Mouse (Mus musculus) cerebellum, postnatal 10 days (tissue): ENCODE measurements around the gene Mrps17.
A peak's percentile ranks its signal among the peaks of the same experiment; 100 is the strongest.

Experiments
- DNase-seq, 2 experiments: peaks; one replicate each; pipeline ENCODE4 v3.0.0; 2021; ENCODE audit warnings: mixed read lengths in 2 of 2

Gene Mrps17

DNA sequence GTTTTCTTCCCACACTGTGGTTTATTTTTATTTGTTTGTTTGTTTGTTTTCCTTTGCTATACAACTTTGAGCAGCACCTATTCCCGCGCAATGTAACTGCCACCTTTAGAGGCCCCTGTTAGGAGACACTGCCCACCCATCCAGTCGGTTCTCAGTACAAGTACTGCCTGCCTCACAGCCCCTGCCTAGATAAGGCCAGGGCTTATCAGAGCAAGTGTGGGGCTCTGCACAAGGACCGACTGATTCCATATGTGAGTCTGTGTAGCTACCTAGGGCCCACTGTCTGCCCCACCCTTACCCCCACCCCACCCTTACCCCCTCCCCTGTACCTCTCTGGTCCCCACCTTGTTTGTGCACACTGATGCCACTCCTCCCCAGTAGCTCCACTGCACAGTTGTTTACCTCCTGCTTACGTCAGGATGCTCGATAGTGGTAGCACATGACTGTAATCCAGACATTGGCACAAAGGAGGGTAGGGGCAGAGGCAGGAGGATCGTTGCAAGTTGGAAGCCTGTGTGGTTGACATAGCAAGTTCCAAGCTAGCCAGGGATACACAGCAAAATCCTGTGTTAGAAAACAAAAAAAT, 27.7 kb downstream of the Mrps17 start:
- DNase-seq, result no peak

DNA sequence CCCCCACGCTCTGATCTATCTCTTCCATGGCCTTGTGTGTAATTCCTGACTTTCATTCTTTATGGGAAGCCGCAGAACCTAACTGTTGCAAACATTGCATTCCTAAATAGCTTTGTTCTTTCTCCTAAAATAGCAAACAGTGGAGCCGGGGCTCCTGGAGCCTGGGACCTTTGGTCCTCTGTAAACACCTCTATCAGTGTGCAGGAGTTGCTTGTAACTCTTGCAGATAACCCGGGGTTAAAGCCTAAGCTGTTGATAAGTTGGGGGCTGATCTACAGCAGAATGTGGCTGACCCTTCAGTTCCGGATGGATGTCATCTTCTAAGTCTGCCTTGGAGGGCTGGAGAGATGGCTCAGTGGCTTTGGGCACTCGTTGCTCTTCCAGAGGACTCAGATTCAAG, 28.8 kb downstream of the Mrps17 start:
- DNase-seq, result no peak

DNA sequence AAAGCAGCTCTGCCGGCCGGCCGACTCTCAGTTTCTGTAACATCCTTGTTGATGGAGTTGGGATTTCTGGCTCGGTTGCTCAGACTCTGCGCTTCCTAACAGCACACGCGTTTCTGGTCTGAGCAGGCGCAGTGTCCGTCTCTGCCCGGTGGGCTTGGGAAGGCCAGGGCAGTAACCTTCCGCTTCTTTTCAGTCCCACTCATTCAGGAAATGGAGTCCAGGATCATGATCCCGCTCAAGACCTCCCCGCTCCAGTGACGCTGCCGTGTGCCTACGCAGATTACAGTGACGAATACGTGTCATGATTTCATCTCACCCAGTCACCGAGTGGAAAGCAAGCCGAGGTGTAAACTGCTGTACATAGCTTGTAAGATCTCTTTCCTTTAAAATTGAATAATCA, 41.6 kb downstream of the Mrps17 start:
- DNase-seq, result no peak

DNA sequence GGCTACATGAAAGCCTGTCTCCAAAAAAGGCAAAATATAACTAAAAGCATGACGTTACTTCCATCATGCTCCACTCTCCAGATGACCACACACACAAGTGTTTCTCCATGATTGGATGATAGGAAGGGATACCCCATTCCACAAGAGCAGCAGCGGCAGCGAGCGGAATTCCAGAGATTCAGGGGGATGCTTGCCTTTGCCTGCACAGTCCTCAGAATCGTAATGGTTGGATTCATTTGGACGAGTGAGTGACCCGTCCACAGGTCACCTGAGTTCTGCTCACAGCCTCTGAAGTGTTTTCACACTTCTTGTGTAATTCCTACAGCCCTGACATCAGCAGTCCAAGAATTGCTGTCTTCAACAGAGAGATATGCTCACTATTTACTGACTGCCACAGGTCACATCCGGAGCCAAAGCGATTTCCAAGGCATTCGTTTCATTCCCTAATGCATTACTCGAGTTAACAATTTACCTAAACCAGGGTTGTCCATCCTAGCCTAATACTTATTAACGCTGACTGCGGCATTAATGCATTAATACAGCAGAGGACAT, 44.7 kb downstream of the Mrps17 start:
- no peak for DNase-seq

DNA sequence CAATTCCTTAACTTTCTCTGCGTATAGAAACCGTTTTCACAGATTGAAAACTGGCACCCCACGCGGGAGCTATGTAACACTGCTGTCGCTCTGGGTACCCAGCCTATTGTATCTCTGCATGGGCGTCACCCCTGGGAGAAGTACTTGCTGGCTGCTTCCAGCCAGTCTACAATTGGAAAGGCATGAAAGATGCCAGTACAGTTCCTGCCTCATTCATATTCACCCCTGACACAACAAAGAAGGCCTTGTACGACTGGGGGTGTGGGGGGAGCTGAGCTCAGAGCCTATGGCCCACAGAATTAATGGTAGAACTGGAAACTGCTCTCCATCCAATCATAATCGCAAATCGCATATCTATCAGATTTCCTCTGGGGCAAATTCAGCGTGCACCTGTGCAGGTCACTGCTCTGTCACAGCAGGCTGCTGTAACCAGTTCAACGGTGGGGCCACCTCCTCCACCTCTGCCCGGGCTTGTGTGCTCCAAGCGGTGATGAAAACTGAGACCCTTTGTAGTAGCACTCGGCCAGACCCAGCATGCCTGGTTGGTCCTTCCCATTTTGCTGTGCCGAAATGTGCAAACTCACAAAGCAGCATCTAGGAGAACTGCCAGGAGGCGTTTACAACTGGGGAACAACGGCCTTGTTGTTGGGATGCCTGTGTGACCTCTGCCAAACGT, 46.7 kb downstream of the Mrps17 start:
- DNase-seq, result peak; percentile 23 to 49

DNA sequence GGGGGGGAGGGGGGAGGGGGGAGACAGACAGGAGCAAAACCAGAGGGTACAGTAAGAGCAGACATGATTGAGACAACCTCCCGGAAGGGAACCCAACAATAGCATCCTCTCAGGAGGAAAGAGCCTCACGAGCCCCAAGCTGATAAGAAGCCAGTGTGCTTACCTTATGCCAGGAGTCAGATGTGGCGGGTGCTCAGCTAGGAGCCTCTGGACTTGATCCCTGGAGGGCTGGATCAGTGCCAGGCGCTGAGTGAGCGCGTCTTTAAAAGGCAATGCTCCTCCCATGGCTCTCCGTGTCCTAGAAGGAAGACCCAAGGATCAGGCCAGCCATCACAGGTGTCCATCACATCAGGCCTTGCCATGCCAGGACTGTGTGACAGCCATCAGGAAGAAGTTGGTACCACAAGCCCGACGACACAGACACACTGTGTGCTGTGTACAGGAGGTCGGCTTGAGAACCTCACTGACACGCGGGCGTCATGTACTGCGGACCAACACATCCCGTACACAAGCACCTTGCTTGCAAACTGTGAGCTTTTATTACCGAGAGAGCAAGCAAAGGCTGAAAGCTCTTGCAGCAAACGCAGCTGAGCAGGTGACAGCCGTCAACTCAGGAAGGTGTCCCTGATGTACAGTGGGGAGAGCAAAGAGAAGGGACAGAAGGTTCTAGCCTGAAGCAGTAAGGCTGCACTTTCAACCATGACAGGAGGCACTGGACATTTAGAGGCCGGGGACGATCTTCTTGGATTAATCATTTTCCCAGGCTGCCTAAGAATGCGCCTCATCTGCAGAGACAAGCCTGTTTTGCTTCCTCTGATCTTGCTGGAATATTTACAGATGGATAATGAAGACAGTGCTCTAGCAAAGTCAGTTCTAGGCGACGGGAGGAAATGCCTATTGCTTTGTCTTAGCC, 55.4 kb downstream of the Mrps17 start:
- no peak for DNase-seq
